Mouse (Mus musculus): ENCODE results near the gene Ctsw. TPM values are rescaled to one million over a fixed set of nuclear protein-coding genes. Genes with fewer than 3 reads are reported as not detected.
"Not testable (repeated sequence)": the region's sequence is repeated elsewhere in the genome, so short reads cannot be mapped to it uniquely, and the experiment has no call there.

The Ctsw gene
- total RNA-seq (2021): 1 to 10 TPM; 2.5 to 4.9 TPM

GRCm38 (mm10) chr19:5468374-5468773, at the start of gene Ctsw:
TSS of gene Ctsw (minus strand) at chr19:5468507.
- DNase-seq (ENCODE audit: extremely low spot score in 1 of 2, low spot score in 2 of 2): peak in 1 of 2 experiments; percentile 55
- intact Hi-C loops (cut with DNase I): no loop called here

- intact Hi-C loops (cut with DNase I): no loop called here
- no peak for DNase-seq (ENCODE audit: extremely low spot score in 1 of 2, low spot score in 2 of 2)
Measured at GRCm38 (mm10) chr19:5516906-5517505, 48.7 kb upstream of the Ctsw start.

GRCm38 (mm10) chr19:5515840-5516777, 47.8 kb upstream of the Ctsw start:
- no peak for DNase-seq (ENCODE audit: extremely low spot score in 1 of 2, low spot score in 2 of 2)
- intact Hi-C loops (cut with DNase I): no loop called here

GRCm38 (mm10) chr19:5513005-5513349, 44.7 kb upstream of the Ctsw start:
- intact Hi-C loops (cut with DNase I): no loop called here
- no peak for DNase-seq (ENCODE audit: extremely low spot score in 1 of 2, low spot score in 2 of 2)

- DNase-seq (ENCODE audit: extremely low spot score in 1 of 2, low spot score in 2 of 2): no peak
- intact Hi-C loops (cut with DNase I): no loop called here
Measured at GRCm38 (mm10) chr19:5512091-5513004, 44.0 kb upstream of the Ctsw start.

- intact Hi-C loops (cut with DNase I): no loop called here
Measured at GRCm38 (mm10) chr19:5511074-5511632, 42.8 kb upstream of the Ctsw start.

GRCm38 (mm10) chr19:5510031-5511026, 42.0 kb upstream of the Ctsw start, which contains the start of gene Snx32:
TSS of gene Snx32 (minus strand) at chr19:5510538.
- DNase-seq (ENCODE audit: extremely low spot score in 1 of 2, low spot score in 2 of 2): peak; percentile 99 to 100
- intact Hi-C loops (cut with DNase I): no loop called here

More at GRCm38 (mm10) chr19:5511074-5511632, 42.8 kb upstream of the Ctsw start:
- DNase-seq (ENCODE audit: extremely low spot score in 1 of 2, low spot score in 2 of 2): no peak

GRCm38 (mm10) chr19:5503687-5504086, 35.4 kb upstream of the Ctsw start, which contains the start of gene 1700020D05Rik:
TSS of gene 1700020D05Rik (minus strand) at chr19:5503787.
- DNase-seq (ENCODE audit: extremely low spot score in 1 of 2, low spot score in 2 of 2): no peak
- intact Hi-C loops (cut with DNase I): no loop called here

GRCm38 (mm10) chr19:5500330-5500875, 32.1 kb upstream of the Ctsw start:
- no peak for DNase-seq (ENCODE audit: extremely low spot score in 1 of 2, low spot score in 2 of 2)
- intact Hi-C loops (cut with DNase I): no loop called here

GRCm38 (mm10) chr19:5496052-5496370, 27.7 kb upstream of the Ctsw start:
- intact Hi-C loops (cut with DNase I): no loop called here
- no peak for DNase-seq (ENCODE audit: extremely low spot score in 1 of 2, low spot score in 2 of 2)

GRCm38 (mm10) chr19:5495353-5496051, 27.2 kb upstream of the Ctsw start:
- no peak for DNase-seq (ENCODE audit: extremely low spot score in 1 of 2, low spot score in 2 of 2)
- intact Hi-C loops (cut with DNase I): no loop called here

- intact Hi-C loops (cut with DNase I): no loop called here
- DNase-seq (ENCODE audit: extremely low spot score in 1 of 2, low spot score in 2 of 2): peak in 1 of 2 experiments; percentile 11
Measured at GRCm38 (mm10) chr19:5494314-5494713, 26.0 kb upstream of the Ctsw start.

GRCm38 (mm10) chr19:5493301-5493721, 25.0 kb upstream of the Ctsw start:
- intact Hi-C loops (cut with DNase I): not testable (repeated sequence)
- peak in 1 of 2 experiments; percentile 32 for DNase-seq (ENCODE audit: extremely low spot score in 1 of 2, low spot score in 2 of 2)

- intact Hi-C loops (cut with DNase I): no loop called here
- peak in 1 of 2 experiments; percentile 14 for DNase-seq (ENCODE audit: extremely low spot score in 1 of 2, low spot score in 2 of 2)
Measured at GRCm38 (mm10) chr19:5492641-5493040, 24.3 kb upstream of the Ctsw start.

GRCm38 (mm10) chr19:5490898-5491708, 22.8 kb upstream of the Ctsw start:
- intact Hi-C loops (cut with DNase I): no loop called here
- peak; percentile 78 to 90 for DNase-seq (ENCODE audit: extremely low spot score in 1 of 2, low spot score in 2 of 2)

GRCm38 (mm10) chr19:5490313-5490897, 22.1 kb upstream of the Ctsw start, which contains the start of gene Cfl1:
TSS of gene Cfl1 (plus strand) at chr19:5490455.
- intact Hi-C loops (cut with DNase I): no loop called here
- DNase-seq (ENCODE audit: extremely low spot score in 1 of 2, low spot score in 2 of 2): peak; percentile 94 to 97

All from left cerebral cortex, postnatal 10 days (tissue).